Mouse (Mus musculus): ENCODE results near the gene Lrfn2.

DNA sequence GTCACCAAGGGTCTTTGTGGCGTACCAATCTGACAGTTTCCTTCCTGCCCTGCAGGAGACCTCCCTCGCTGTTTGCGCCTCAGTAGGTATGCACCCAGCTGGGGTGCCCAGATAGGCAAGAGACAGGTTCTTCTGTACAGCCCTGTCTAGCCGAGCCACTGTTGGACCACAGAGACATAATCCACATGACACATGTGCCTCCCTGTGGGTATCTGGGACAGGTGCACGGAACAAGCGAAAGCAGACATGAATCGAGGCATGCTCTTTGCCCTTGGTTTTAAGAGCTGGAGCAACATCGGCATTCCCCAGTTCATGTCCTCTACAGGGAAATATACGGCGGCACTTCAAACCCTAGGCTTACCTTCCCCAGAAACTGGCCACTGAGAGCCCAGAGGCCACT is 1.2 kb upstream of the Lrfn2 start:
- no peak for TF ChIP-seq CTCF (IDR thresholded peaks at IDR 0.05; ENCODE audit: low read depth)
- TF ChIP-seq EP300 (optimal IDR thresholded peaks at IDR 0.05): no peak

Measured in stomach, postnatal 0 days (tissue).